ENCODE assay signal across 13 mouse cellular contexts in the genomic region with DNA sequence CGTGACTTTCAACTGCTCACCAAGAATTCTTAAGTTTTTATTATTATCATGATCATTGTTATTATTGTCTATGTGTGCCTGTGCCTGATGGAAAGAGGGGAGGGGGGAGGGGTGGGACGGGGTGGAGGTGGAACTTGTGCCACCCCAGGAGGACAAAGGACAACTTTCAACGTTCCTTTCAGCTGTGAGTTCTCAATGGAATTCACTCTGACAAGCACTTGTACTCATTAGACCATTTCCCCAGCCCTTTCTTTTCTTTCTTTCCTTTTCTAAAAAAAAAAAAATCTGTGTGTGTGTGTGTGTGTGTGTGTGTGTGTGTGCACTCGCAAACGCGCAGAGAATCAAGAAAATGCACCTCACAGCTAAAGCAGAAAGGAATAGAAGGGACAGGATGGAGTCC.
"Had no signal": no experiment of that assay in that cellular context is flagged by ENCODE, and none has a peak within 500 bp of the region (broad histone marks: within the 10 kb centered on the region; RNA-seq: fewer than 3 reads in every experiment).

No protein-coding gene starts in this region.

- H3K9ac ChIP-seq: kidney, embryonic 15.5 days; limb, embryonic 13.5 days; liver, embryonic 13.5 days; neural tube, embryonic 13.5 days had no signal

- H3K27me3 ChIP-seq: kidney, embryonic 15.5 days; limb, embryonic 13.5 days; liver, embryonic 13.5 days; neural tube, embryonic 13.5 days had no signal

- H3K9me3 ChIP-seq: kidney, embryonic 15.5 days; limb, embryonic 13.5 days; liver, embryonic 13.5 days; neural tube, embryonic 13.5 days had no signal

- H3K4me3 ChIP-seq: kidney, embryonic 15.5 days; limb, embryonic 13.5 days; liver, embryonic 13.5 days; neural tube, embryonic 13.5 days had no signal

- H3K27ac ChIP-seq: kidney, embryonic 15.5 days; limb, embryonic 13.5 days; liver, embryonic 13.5 days; neural tube, embryonic 13.5 days had no signal

- H3K4me2 ChIP-seq: kidney, embryonic 15.5 days; limb, embryonic 13.5 days; liver, embryonic 13.5 days; neural tube, embryonic 13.5 days had no signal

- DNase-seq: kidney, adult 2 months; kidney, postnatal 14 days; left cerebral cortex, postnatal 4 days; liver, embryonic 13.5 days; lung, adult 18-20 months; right cerebral cortex, postnatal 4 days; spleen, adult 18-20 months; thymus, adult 18-20 months; thymus, postnatal 14 days had no signal

- ATAC-seq: midbrain, embryonic 16.5 days had no signal

- H3K4me1 ChIP-seq: kidney, embryonic 15.5 days; limb, embryonic 13.5 days; liver, embryonic 13.5 days; neural tube, embryonic 13.5 days had no signal

- H3K36me3 ChIP-seq: kidney, embryonic 15.5 days; limb, embryonic 13.5 days; liver, embryonic 13.5 days; neural tube, embryonic 13.5 days had no signal
